23 mouse cellular contexts compared by ENCODE assay signal in genomic region chr1:136104741-136105140, GRCm38 (mm10). TPM values are rescaled to one million over a fixed set of nuclear protein-coding genes. Genes with fewer than 3 reads are reported as not detected.
A peak's percentile ranks its signal among the peaks of the same experiment; 100 is the strongest.
DNase-seq lines count a peak whose midpoint lies in the region; ATAC-seq lines count a peak whose summit lies in the region.
"Had no signal": no experiment of that assay in that cellular context is flagged by ENCODE, and none has a peak within 500 bp of the region (broad histone marks: within the 10 kb centered on the region; RNA-seq: fewer than 3 reads in every experiment).

No protein-coding gene starts in this region.

- no peaks in the 10 kb centered on the region for H3K36me3 ChIP-seq in heart, embryonic 10.5 days
- H3K36me3 ChIP-seq in neural tube, embryonic 12.5 days = no peaks in the 10 kb centered on the region
- no peaks in the 10 kb centered on the region for H3K36me3 ChIP-seq in neural tube, embryonic 14.5 days (ENCODE audit: control insufficient read depth, insufficient read depth, low read length)
- no peaks in the 10 kb centered on the region for H3K36me3 ChIP-seq in intestine, embryonic 16.5 days (ENCODE audit: control insufficient read depth, insufficient read depth, low read length)
- H3K36me3 ChIP-seq: heart, embryonic 13.5 days had no signal

- peaks cover 27% of the 10 kb centered on the region; the same call in 1 of the 2 replicates for H3K27me3 ChIP-seq in heart, embryonic 10.5 days (ENCODE audit: insufficient read depth, poor library complexity, severe bottlenecking)
- no peaks in the 10 kb centered on the region for H3K27me3 ChIP-seq in neural tube, embryonic 12.5 days (replicated peaks)
- H3K27me3 ChIP-seq in neural tube, embryonic 14.5 days (ENCODE audit: control insufficient read depth, insufficient read depth, low read length) = no peaks in the 10 kb centered on the region
- no peaks in the 10 kb centered on the region for H3K27me3 ChIP-seq in intestine, embryonic 16.5 days (replicated peaks; ENCODE audit: control insufficient read depth, insufficient read depth, low read length)

- no peaks in the 10 kb centered on the region for H3K9me3 ChIP-seq in heart, embryonic 10.5 days
- H3K9me3 ChIP-seq in neural tube, embryonic 12.5 days = no peaks in the 10 kb centered on the region
- H3K9me3 ChIP-seq in neural tube, embryonic 14.5 days (ENCODE audit: control insufficient read depth, low read length) = no peaks in the 10 kb centered on the region
- H3K9me3 ChIP-seq in intestine, embryonic 16.5 days (ENCODE audit: control insufficient read depth, low read length) = no peaks in the 10 kb centered on the region

- H3K27ac ChIP-seq in heart, embryonic 10.5 days = peak overlapping the region; percentile 62
- no peak overlapping the region for H3K27ac ChIP-seq in neural tube, embryonic 12.5 days
- H3K27ac ChIP-seq in neural tube, embryonic 14.5 days (ENCODE audit: low read depth, low read length) = no peak overlapping the region
- no peak overlapping the region for H3K27ac ChIP-seq in intestine, embryonic 16.5 days (ENCODE audit: low read length)
- H3K27ac ChIP-seq: heart, embryonic 13.5 days had no signal

- peaks cover 43% of the 10 kb centered on the region for H3K4me1 ChIP-seq in heart, embryonic 10.5 days
- peaks cover 17% of the 10 kb centered on the region for H3K4me1 ChIP-seq in neural tube, embryonic 12.5 days
- H3K4me1 ChIP-seq in neural tube, embryonic 14.5 days (ENCODE audit: control insufficient read depth, insufficient read depth, low read length) = peaks cover 10% of the 10 kb centered on the region; the same call in 1 of the 2 replicates
- no peaks in the 10 kb centered on the region for H3K4me1 ChIP-seq in intestine, embryonic 16.5 days (ENCODE audit: control insufficient read depth, insufficient read depth, low read length)

- no peak overlapping the region for H3K4me3 ChIP-seq in heart, embryonic 10.5 days
- H3K4me3 ChIP-seq in neural tube, embryonic 12.5 days = no peak overlapping the region
- H3K4me3 ChIP-seq in neural tube, embryonic 14.5 days (ENCODE audit: low read depth, low read length) = no peak overlapping the region
- no peak overlapping the region for H3K4me3 ChIP-seq in intestine, embryonic 16.5 days (ENCODE audit: low read length)
- H3K4me3 ChIP-seq: heart, embryonic 13.5 days had no signal

- intact Hi-C loops in heart, postnatal 14 days (cut with DNase I) = no loop called here

- 29% methylated on average over 4 of the region's 4 CpGs for WGBS in heart, embryonic 10.5 days
- WGBS in neural tube, embryonic 12.5 days = 28% methylated on average over 4 of the region's 4 CpGs
- 19% methylated on average over 4 of the region's 4 CpGs for WGBS in neural tube, embryonic 14.5 days
- WGBS in intestine, embryonic 16.5 days = 48% methylated on average over 4 of the region's 4 CpGs

- no peak overlapping the region for H3K4me2 ChIP-seq in neural tube, embryonic 12.5 days (replicated peaks)
- H3K4me2 ChIP-seq in neural tube, embryonic 14.5 days (ENCODE audit: low read depth, low read length) = no peak overlapping the region
- no peak overlapping the region for H3K4me2 ChIP-seq in intestine, embryonic 16.5 days (ENCODE audit: low read depth, low read length)
- H3K4me2 ChIP-seq: heart, embryonic 13.5 days had no signal

- peak; percentile 58 to 74 for DNase-seq in cerebellum, postnatal 10 days
- no peak for DNase-seq in cerebellum, adult 9-10 months
- no peak for DNase-seq in heart, embryonic 10.5 days (ENCODE audit: low spot score)
- no peak for DNase-seq in heart, postnatal 14 days
- DNase-seq in neural tube, embryonic 10.5 days (ENCODE audit: extremely low spot score, low spot score) = no peak
- DNase-seq: adrenal gland, adult 2 months; cerebellum, postnatal 25 days; kidney, adult 8-10 months; kidney, postnatal 36 days; layer of hippocampus, adult 9-11 months; liver; liver, postnatal 0 days; lung, postnatal 14 days; retina, postnatal 1 day; thymus, postnatal 4 days had no signal

- no peak overlapping the region for H3K9ac ChIP-seq in neural tube, embryonic 12.5 days
- no peak overlapping the region for H3K9ac ChIP-seq in neural tube, embryonic 14.5 days (replicated peaks; ENCODE audit: low read depth, low read length)
- no peak overlapping the region for H3K9ac ChIP-seq in intestine, embryonic 16.5 days (ENCODE audit: low read depth, low read length)
- H3K9ac ChIP-seq: heart, embryonic 13.5 days; liver, postnatal 0 days had no signal

- peak; percentile 31; the same call in 1 of the 2 replicates for ATAC-seq in neural tube, embryonic 12.5 days (ENCODE audit: low FRiP score, low read depth)
- ATAC-seq in neural tube, embryonic 14.5 days (ENCODE audit: low read depth) = peak; percentile 67; the same call in 1 of the 2 replicates
- ATAC-seq in intestine, embryonic 16.5 days = no peak
- ATAC-seq: liver, postnatal 0 days had no signal

RNA-seq across cellular contexts. Expression of gene Kif21b, which starts 26.4 kb away (rescaled TPM):
- 4.6 and 5.4 TPM in 2 replicates for polyA plus RNA-seq in heart, embryonic 10.5 days (2016; fragmentation: Nextera tagmentation; extraction: Ambion mirVana)
- 1 to 10 TPM; 1.2 to 4.3 TPM for total RNA-seq in heart, postnatal 14 days (2021)
- 35.9 and 37.1 TPM in 2 replicates for polyA plus RNA-seq in neural tube, embryonic 12.5 days (2016; fragmentation: Nextera tagmentation; extraction: Ambion mirVana)
- 43.1 and 54.5 TPM in 2 replicates for polyA plus RNA-seq in neural tube, embryonic 14.5 days (2014; fragmentation: Nextera tagmentation; extraction: Ambion mirVana)
- 4.3 and 4.8 TPM in 2 replicates for polyA plus RNA-seq in intestine, embryonic 16.5 days (2015; fragmentation: Nextera tagmentation; extraction: Ambion mirVana)

RNA-seq across cellular contexts. Expression of gene Cacna1s, which starts 52.2 kb away (rescaled TPM):
- polyA plus RNA-seq in heart, embryonic 10.5 days (2016; fragmentation: Nextera tagmentation; extraction: Ambion mirVana) = 1.3 and 1.6 TPM in 2 replicates
- 1 to 10 TPM; 1.6 to 1.7 TPM for total RNA-seq in heart, postnatal 14 days (2021)
- 0.81 and 0.93 TPM in 2 replicates for polyA plus RNA-seq in neural tube, embryonic 12.5 days (2016; fragmentation: Nextera tagmentation; extraction: Ambion mirVana)
- polyA plus RNA-seq in neural tube, embryonic 14.5 days (2014; fragmentation: Nextera tagmentation; extraction: Ambion mirVana) = 0.20 TPM in 1 of 2 replicates, not detected in the other
- 0.04 TPM in 1 of 2 replicates, not detected in the other for polyA plus RNA-seq in intestine, embryonic 16.5 days (2015; fragmentation: Nextera tagmentation; extraction: Ambion mirVana)
- total RNA-seq: megakaryocyte-erythroid progenitor cell, adult 5-6 weeks had no signal
- polyA plus RNA-seq: liver, postnatal 0 days had no signal

RNA-seq across cellular contexts. Expression of gene Ascl5, which starts 54.1 kb away (rescaled TPM):
- not detected in 2 replicates for polyA plus RNA-seq in heart, embryonic 10.5 days (2016; fragmentation: Nextera tagmentation; extraction: Ambion mirVana)
- total RNA-seq in heart, postnatal 14 days (2021) = not detected
- not detected in 2 replicates for polyA plus RNA-seq in neural tube, embryonic 12.5 days (2016; fragmentation: Nextera tagmentation; extraction: Ambion mirVana)
- not detected in 2 replicates for polyA plus RNA-seq in neural tube, embryonic 14.5 days (2014; fragmentation: Nextera tagmentation; extraction: Ambion mirVana)
- not detected in 2 replicates for polyA plus RNA-seq in intestine, embryonic 16.5 days (2015; fragmentation: Nextera tagmentation; extraction: Ambion mirVana)
- total RNA-seq: adrenal gland, adult 2 months; megakaryocyte-erythroid progenitor cell, adult 5-6 weeks had no signal
- polyA plus RNA-seq: adrenal gland, adult 2 months; gonadal fat pad, adult 2 months; heart, embryonic 13.5 days; liver, postnatal 0 days; neural tube, embryonic 11.5 days; small intestine, adult 2 months had no signal

Comparison
In these comparisons a context has a peak if more than half of its experiments do, and no peak if none do; other contexts are left out.
1. DNase-seq: peak in cerebellum, postnatal 10 days (2 of 2); none in cerebellum, adult 9-10 months (single experiment), heart, embryonic 10.5 days (single experiment), heart, postnatal 14 days (0 of 2) and neural tube, embryonic 10.5 days (single experiment).